Mouse (Mus musculus): ENCODE results near the gene Tmem88. TPM values are rescaled to one million over a fixed set of nuclear protein-coding genes. Genes with fewer than 3 reads are reported as not detected.

The Tmem88 gene
- polyA plus RNA-seq, 1 experiment from 2014 or later = 46.7 TPM

GRCm38 (mm10) chr11:69372780-69373170 lies 25.3 kb downstream of the Tmem88 start:
- no peaks in the 10 kb centered on the region for H3K9me3 ChIP-seq (ENCODE audit: control insufficient read depth, low read length)
- no peaks in the 10 kb centered on the region for H3K27me3 ChIP-seq (ENCODE audit: control insufficient read depth, insufficient read depth, low read length)
- H3K4me1 ChIP-seq (ENCODE audit: control insufficient read depth in 2 of 2, insufficient read depth in 2 of 2, low read length in 2 of 2) = peaks cover 13 to 35% of the 10 kb centered on the region in 2 experiments
- no peak overlapping the region for H3K4me3 ChIP-seq (ENCODE audit: control insufficient read depth in 1 of 2, insufficient read depth in 1 of 2, low read depth in 1 of 2, low read length in 2 of 2)
- peak overlapping the region in 1 of 2 experiments; percentile 14; a peak in 1 of 4 replicates for H3K27ac ChIP-seq (replicated peaks in 1 of 2; ENCODE audit: control insufficient read depth in 1 of 2, insufficient read depth in 1 of 2, low read depth in 2 of 2, low read length in 2 of 2)
- peaks cover 21% of the 10 kb centered on the region; the same call in 1 of the 2 replicates for H3K36me3 ChIP-seq (ENCODE audit: control insufficient read depth, insufficient read depth, low read length)
- WGBS = 55% methylated on average over 3 of the region's 3 CpGs
- no peak overlapping the region; the same call in 1 of the 2 replicates for H3K9ac ChIP-seq (ENCODE audit: low read length)
- ATAC-seq (ENCODE audit: insufficient number of reproducible peaks, insufficient read depth, low FRiP score, low read depth) = no peak
- H3K4me2 ChIP-seq (ENCODE audit: low read length) = no peak overlapping the region

- Histone ChIP-seq H3K9me3 (ENCODE audit: control insufficient read depth, low read length) (no peaks in the 10 kb centered on the region), H3K4me1 (ENCODE audit: control insufficient read depth in 2 of 2, insufficient read depth in 2 of 2, low read length in 2 of 2) (peaks cover 18 to 40% of the 10 kb centered on the region in 2 experiments), H3K4me3 (ENCODE audit: control insufficient read depth in 1 of 2, insufficient read depth in 1 of 2, low read depth in 1 of 2, low read length in 2 of 2) (no peak overlapping the region), H3K9ac (ENCODE audit: low read length) (peak overlapping the region; percentile 25; the same call in 1 of the 2 replicates), H3K27me3 (ENCODE audit: control insufficient read depth, insufficient read depth, low read length) (no peaks in the 10 kb centered on the region), H3K36me3 (ENCODE audit: control insufficient read depth, insufficient read depth, low read length) (peaks cover 21% of the 10 kb centered on the region; the same call in 1 of the 2 replicates), H3K27ac (replicated peaks in 1 of 2; ENCODE audit: control insufficient read depth in 1 of 2, insufficient read depth in 1 of 2, low read depth in 2 of 2, low read length in 2 of 2) (peak overlapping the region; percentile 14 to 27; a peak in 2 of 4 replicates), H3K4me2 (ENCODE audit: low read length) (0 out of 2 replicates have a peak overlapping the region, but pooled peaks have one; percentile 2)
- ATAC-seq (ENCODE audit: insufficient number of reproducible peaks, insufficient read depth, low FRiP score, low read depth) = no peak
- WGBS = 15% methylated on average over 12 of the region's 12 CpGs
Measured at GRCm38 (mm10) chr11:69372056-69372779, 25.8 kb downstream of the Tmem88 start.

- Histone ChIP-seq H3K27me3 (ENCODE audit: control insufficient read depth, insufficient read depth, low read length) (no peaks in the 10 kb centered on the region), H3K9ac (ENCODE audit: low read length) (0 out of 2 replicates have a peak overlapping the region, but pooled peaks have one; percentile 25), H3K4me1 (ENCODE audit: control insufficient read depth in 2 of 2, insufficient read depth in 2 of 2, low read length in 2 of 2) (peaks cover 18 to 43% of the 10 kb centered on the region in 2 experiments), H3K9me3 (ENCODE audit: control insufficient read depth, low read length) (no peaks in the 10 kb centered on the region), H3K27ac (replicated peaks in 1 of 2; ENCODE audit: control insufficient read depth in 1 of 2, insufficient read depth in 1 of 2, low read depth in 2 of 2, low read length in 2 of 2) (0 out of 4 replicates have a peak overlapping the region, but pooled peaks of 1 of the 2 experiments have one; percentile 14), H3K36me3 (ENCODE audit: control insufficient read depth, insufficient read depth, low read length) (peaks cover 17% of the 10 kb centered on the region; the same call in 1 of the 2 replicates), H3K4me2 (ENCODE audit: low read length) (no peak overlapping the region), H3K4me3 (ENCODE audit: control insufficient read depth in 1 of 2, insufficient read depth in 1 of 2, low read depth in 1 of 2, low read length in 2 of 2) (no peak overlapping the region)
- no peak for ATAC-seq (ENCODE audit: insufficient number of reproducible peaks, insufficient read depth, low FRiP score, low read depth)
- WGBS = 64% methylated on average over 12 of the region's 12 CpGs
Measured at GRCm38 (mm10) chr11:69371601-69372000, 26.4 kb downstream of the Tmem88 start.

GRCm38 (mm10) chr11:69370817-69371215 lies 27.2 kb downstream of the Tmem88 start:
- Histone ChIP-seq H3K9ac (ENCODE audit: low read length) (0 out of 2 replicates have a peak overlapping the region, but pooled peaks have one; percentile 0), H3K9me3 (ENCODE audit: control insufficient read depth, low read length) (no peaks in the 10 kb centered on the region), H3K4me1 (ENCODE audit: control insufficient read depth in 2 of 2, insufficient read depth in 2 of 2, low read length in 2 of 2) (peaks cover 23 to 46% of the 10 kb centered on the region in 2 experiments), H3K27me3 (ENCODE audit: control insufficient read depth, insufficient read depth, low read length) (no peaks in the 10 kb centered on the region), H3K27ac (replicated peaks in 1 of 2; ENCODE audit: control insufficient read depth in 1 of 2, insufficient read depth in 1 of 2, low read depth in 2 of 2, low read length in 2 of 2) (peak overlapping the region in 1 of 2 experiments; percentile 54; a peak in 2 of 4 replicates), H3K36me3 (ENCODE audit: control insufficient read depth, insufficient read depth, low read length) (peaks cover 14% of the 10 kb centered on the region; the same call in 1 of the 2 replicates), H3K4me3 (ENCODE audit: control insufficient read depth in 1 of 2, insufficient read depth in 1 of 2, low read depth in 1 of 2, low read length in 2 of 2) (no peak overlapping the region), H3K4me2 (ENCODE audit: low read length) (peak overlapping the region; percentile 31; the same call in 1 of the 2 replicates)
- no peak for ATAC-seq (ENCODE audit: insufficient number of reproducible peaks, insufficient read depth, low FRiP score, low read depth)
- WGBS = 27% methylated on average over 9 of the region's 9 CpGs

- no peak for ATAC-seq (ENCODE audit: insufficient number of reproducible peaks, insufficient read depth, low FRiP score, low read depth)
- H3K9ac ChIP-seq (ENCODE audit: low read length) = peak overlapping the region; percentile 99; the same call in 1 of the 2 replicates
- WGBS = 43% methylated on average over 2 of the region's 2 CpGs
Measured at GRCm38 (mm10) chr11:69369990-69370816, 27.8 kb downstream of the Tmem88 start.

GRCm38 (mm10) chr11:69369215-69369989 lies 28.6 kb downstream of the Tmem88 start, which contains the start of gene Chd3:
Gene Chd3, minus strand, starts transcription at chr11:69369406.
- peak within 1 kb of the TSS; percentile 89 to 97 for H3K4me3 ChIP-seq (ENCODE audit: control insufficient read depth in 1 of 2, insufficient read depth in 1 of 2, low read depth in 1 of 2, low read length in 2 of 2)
- ATAC-seq (ENCODE audit: insufficient number of reproducible peaks, insufficient read depth, low FRiP score, low read depth) = no peak
- H3K36me3 ChIP-seq (ENCODE audit: control insufficient read depth, insufficient read depth, low read length) = peaks cover 10% of the 10 kb centered on the region; the same call in 1 of the 2 replicates
- no peaks in the 10 kb centered on the region for H3K27me3 ChIP-seq (ENCODE audit: control insufficient read depth, insufficient read depth, low read length)
- peak within 1 kb of the TSS; percentile 93 for H3K4me2 ChIP-seq (ENCODE audit: low read length)
- no peaks in the 10 kb centered on the region for H3K9me3 ChIP-seq (ENCODE audit: control insufficient read depth, low read length)
- H3K4me1 ChIP-seq (ENCODE audit: control insufficient read depth in 2 of 2, insufficient read depth in 2 of 2, low read length in 2 of 2) = peaks cover 37 to 60% of the 10 kb centered on the region in 2 experiments
- H3K9ac ChIP-seq (ENCODE audit: low read length) = peak within 1 kb of the TSS; percentile 99
- H3K27ac ChIP-seq (replicated peaks in 1 of 2; ENCODE audit: control insufficient read depth in 1 of 2, insufficient read depth in 1 of 2, low read depth in 2 of 2, low read length in 2 of 2) = peak within 1 kb of the TSS; percentile 78 to 97
- WGBS = 4% methylated on average over 18 of the region's 34 CpGs

More at GRCm38 (mm10) chr11:69369990-69370816, 27.8 kb downstream of the Tmem88 start:
- no peaks in the 10 kb centered on the region for H3K9me3 ChIP-seq (ENCODE audit: control insufficient read depth, low read length)
- H3K27ac ChIP-seq (replicated peaks in 1 of 2; ENCODE audit: control insufficient read depth in 1 of 2, insufficient read depth in 1 of 2, low read depth in 2 of 2, low read length in 2 of 2) = peak overlapping the region in 1 of 2 experiments; percentile 97; a peak in 2 of 4 replicates
- peaks cover 29 to 52% of the 10 kb centered on the region in 2 experiments for H3K4me1 ChIP-seq (ENCODE audit: control insufficient read depth in 2 of 2, insufficient read depth in 2 of 2, low read length in 2 of 2)
- H3K36me3 ChIP-seq (ENCODE audit: control insufficient read depth, insufficient read depth, low read length) = peaks cover 10% of the 10 kb centered on the region; the same call in 1 of the 2 replicates
- H3K4me2 ChIP-seq (ENCODE audit: low read length) = peak overlapping the region; percentile 93
- H3K4me3 ChIP-seq (ENCODE audit: control insufficient read depth in 1 of 2, insufficient read depth in 1 of 2, low read depth in 1 of 2, low read length in 2 of 2) = peak overlapping the region in 1 of 2 experiments; percentile 97; a peak in 2 of 4 replicates
- H3K27me3 ChIP-seq (ENCODE audit: control insufficient read depth, insufficient read depth, low read length) = no peaks in the 10 kb centered on the region
